ENCODE assay signal across 9 mouse cellular contexts in genomic region chr2:178727930-178728793, GRCm38 (mm10).
DNase-seq lines count a peak whose midpoint lies in the region; ATAC-seq and TF ChIP-seq lines count a peak whose summit lies in the region.
"Had no signal": no experiment of that assay in that cellular context is flagged by ENCODE, and none has a peak within 500 bp of the region (broad histone marks: within the 10 kb centered on the region; RNA-seq: fewer than 3 reads in every experiment).

No protein-coding gene starts in this region.

- no peaks in the 10 kb centered on the region for H3K79me2 ChIP-seq in heart, adult 2 months (replicated peaks; ENCODE audit: control insufficient read depth, insufficient read depth, low read length)

- no peak for DNase-seq in heart, adult 2 months
- peak; percentile 82 for DNase-seq in brain, embryonic 14.5 days (ENCODE audit: low read depth)
- DNase-seq in cerebellum, adult 11 months = no peak
- no peak for DNase-seq in layer of hippocampus, adult 8-10 months (ENCODE audit: low spot score in 2 of 2)
- no peak for DNase-seq in gastrocnemius, adult 8-10 months (ENCODE audit: low spot score in 2 of 2)

- no peaks in the 10 kb centered on the region for H3K36me3 ChIP-seq in heart, embryonic 12.5 days
- no peaks in the 10 kb centered on the region for H3K36me3 ChIP-seq in heart, adult 2 months (ENCODE audit: control insufficient read depth, insufficient read depth, low read length)
- no peaks in the 10 kb centered on the region for H3K36me3 ChIP-seq in hindbrain, embryonic 12.5 days
- H3K36me3 ChIP-seq in neural tube, embryonic 12.5 days = no peaks in the 10 kb centered on the region
- H3K36me3 ChIP-seq: lung, embryonic 15.5 days had no signal

- H3K27ac ChIP-seq in heart, embryonic 12.5 days (ENCODE audit: poor library complexity, severe bottlenecking) = no peak overlapping the region
- H3K27ac ChIP-seq in heart, adult 2 months = no peak overlapping the region
- H3K27ac ChIP-seq in hindbrain, embryonic 12.5 days = no peak overlapping the region
- no peak overlapping the region for H3K27ac ChIP-seq in neural tube, embryonic 12.5 days
- H3K27ac ChIP-seq: lung, embryonic 15.5 days had no signal

- no peak overlapping the region for H3K4me3 ChIP-seq in heart, embryonic 12.5 days
- no peak overlapping the region for H3K4me3 ChIP-seq in heart, adult 2 months
- H3K4me3 ChIP-seq in hindbrain, embryonic 12.5 days = no peak overlapping the region
- H3K4me3 ChIP-seq in neural tube, embryonic 12.5 days = no peak overlapping the region
- H3K4me3 ChIP-seq: lung, embryonic 15.5 days had no signal

- ATAC-seq in heart, embryonic 12.5 days (ENCODE audit: insufficient number of reproducible peaks, low FRiP score) = no peak
- ATAC-seq in hindbrain, embryonic 12.5 days (ENCODE audit: low FRiP score) = peak; percentile 73; the same call in 1 of the 2 replicates
- ATAC-seq in neural tube, embryonic 12.5 days (ENCODE audit: low FRiP score, low read depth) = peak; percentile 66

- TF ChIP-seq POLR2A in heart, adult 2 months (IDR thresholded peaks at IDR 0.05; ENCODE audit: insufficient read depth, low read depth, low read length) = no peak
- no peak for TF ChIP-seq POLR2A in brain, embryonic 14.5 days (IDR thresholded peaks at IDR 0.05; ENCODE audit: borderline replicate concordance, extremely low read depth, insufficient read depth, insufficient read length, poor library complexity, severe bottlenecking)

- no peak for TF ChIP-seq EP300 in heart, adult 2 months (IDR thresholded peaks at IDR 0.05; ENCODE audit: insufficient read depth, low read depth, low read length)

- peak overlapping the region; percentile 53 for H3K4me2 ChIP-seq in heart, embryonic 12.5 days
- H3K4me2 ChIP-seq in hindbrain, embryonic 12.5 days (replicated peaks) = peak overlapping the region; percentile 41
- H3K4me2 ChIP-seq in neural tube, embryonic 12.5 days (replicated peaks) = peak overlapping the region; percentile 40
- H3K4me2 ChIP-seq: lung, embryonic 15.5 days had no signal

- peaks cover 9% of the 10 kb centered on the region; the same call in 1 of the 2 replicates for H3K27me3 ChIP-seq in heart, embryonic 12.5 days (replicated peaks)
- no peaks in the 10 kb centered on the region; the same call in 1 of the 2 replicates for H3K27me3 ChIP-seq in heart, adult 2 months (ENCODE audit: control insufficient read depth, insufficient read depth, low read length)
- no peaks in the 10 kb centered on the region; the same call in 1 of the 2 replicates for H3K27me3 ChIP-seq in hindbrain, embryonic 12.5 days
- no peaks in the 10 kb centered on the region for H3K27me3 ChIP-seq in neural tube, embryonic 12.5 days (replicated peaks)

- H3K4me1 ChIP-seq in heart, embryonic 12.5 days (replicated peaks) = peaks cover 9% of the 10 kb centered on the region
- no peaks in the 10 kb centered on the region for H3K4me1 ChIP-seq in heart, adult 2 months (ENCODE audit: control insufficient read depth, insufficient read depth, low read length)
- H3K4me1 ChIP-seq in hindbrain, embryonic 12.5 days = peaks cover 17% of the 10 kb centered on the region
- H3K4me1 ChIP-seq in neural tube, embryonic 12.5 days = peaks cover 18% of the 10 kb centered on the region

- no peak for TF ChIP-seq CTCF in heart, adult 2 months (IDR thresholded peaks at IDR 0.05)
- no peak for TF ChIP-seq CTCF in brain, embryonic 14.5 days (IDR thresholded peaks at IDR 0.05; ENCODE audit: borderline replicate concordance, extremely low read depth, insufficient read depth, insufficient read length)

- H3K9ac ChIP-seq in heart, embryonic 12.5 days = no peak overlapping the region
- H3K9ac ChIP-seq in heart, adult 2 months (ENCODE audit: low read depth, low read length) = no peak overlapping the region
- no peak overlapping the region for H3K9ac ChIP-seq in hindbrain, embryonic 12.5 days
- H3K9ac ChIP-seq in neural tube, embryonic 12.5 days = no peak overlapping the region
- H3K9ac ChIP-seq: lung, embryonic 15.5 days had no signal

- intact Hi-C loops in heart, adult 2 months (cut with DNase I) = no loop called here

- H3K9me3 ChIP-seq in heart, embryonic 12.5 days (replicated peaks) = no peaks in the 10 kb centered on the region
- no peaks in the 10 kb centered on the region for H3K9me3 ChIP-seq in hindbrain, embryonic 12.5 days (replicated peaks)
- no peaks in the 10 kb centered on the region for H3K9me3 ChIP-seq in neural tube, embryonic 12.5 days
- H3K9me3 ChIP-seq: lung, embryonic 15.5 days had no signal

- 6% methylated on average over 17 of the region's 17 CpGs for WGBS in heart, embryonic 12.5 days
- 11% methylated on average over 17 of the region's 17 CpGs for WGBS in heart, adult 2 months
- 6% methylated on average over 17 of the region's 17 CpGs for WGBS in hindbrain, embryonic 12.5 days
- 7% methylated on average over 17 of the region's 17 CpGs for WGBS in neural tube, embryonic 12.5 days
